Mouse (Mus musculus) testis, adult 2 months (tissue): ENCODE data around the gene Napsa. TPM values are rescaled to one million over a fixed set of nuclear protein-coding genes. Genes with fewer than 3 reads are reported as not detected.

ENCODE experiments used
- H3K27ac ChIP-seq: fragments of 200-500 bp; 2 replicates; pipeline ENCODE4 v1.5.1; 2012; ENCODE audit warnings: low read depth, low read length; ENCODE audit not compliant: control insufficient read depth, insufficient read depth
- H3K27me3 ChIP-seq: fragments of 200-500 bp; 2 replicates; pipeline ENCODE4 v1.6.1; 2012; ENCODE audit warnings: mild to moderate bottlenecking, low read length, moderate library complexity; ENCODE audit not compliant: control insufficient read depth, insufficient read depth
- H3K36me3 ChIP-seq: fragments of 200-500 bp; 2 replicates; pipeline ENCODE4 v1.6.1; 2012; ENCODE audit warnings: mild to moderate bottlenecking, low read length; ENCODE audit not compliant: control insufficient read depth, insufficient read depth
- H3K4me1 ChIP-seq: fragments of 200-500 bp; 2 replicates; pipeline ENCODE4 v1.6.1; 2012; ENCODE audit warnings: low read length; ENCODE audit not compliant: control insufficient read depth, insufficient read depth
- H3K4me3 ChIP-seq: fragments of 200-500 bp; 2 replicates; pipeline ENCODE4 v1.5.1; 2012; ENCODE audit warnings: low read depth, mild to moderate bottlenecking, low read length, moderate library complexity, mixed read lengths; ENCODE audit not compliant: control insufficient read depth
- CTCF ChIP-seq: fragments of 200-500 bp; IDR thresholded peaks from 2 replicates; pipeline ENCODE4 v1.5.1; 2012; ENCODE audit warnings: low read depth, mild to moderate bottlenecking, inconsistent platforms, low read length, moderate library complexity; ENCODE audit not compliant: control insufficient read depth, insufficient read depth, insufficient replicate concordance
- POLR2A ChIP-seq: fragments of 200-500 bp; IDR thresholded peaks from 2 replicates; pipeline ENCODE4 v1.6.1; 2012; ENCODE audit warnings: low read depth, mild to moderate bottlenecking, inconsistent platforms, low read length, moderate library complexity; ENCODE audit not compliant: control insufficient read depth
- polyA plus RNA-seq: library from polyadenylated mRNA; depleted of rRNA; stranded (reverse); fragments of >200 nt; gene quantifications from 2 replicates; pipeline ENCODE4 v1.2.3, GENCODE M21; 2012

The Napsa gene
- polyA plus RNA-seq, 1 experiment = 0.67 TPM

GRCm38 (mm10) chr7:44529518-44529917 is 42.7 kb upstream of the Napsa start:
- Histone ChIP-seq H3K4me3 (no peak overlapping the region), H3K36me3 (no peaks in the 10 kb centered on the region), H3K27me3 (no peaks in the 10 kb centered on the region), H3K27ac (no peak overlapping the region), H3K4me1 (peaks cover 17% of the 10 kb centered on the region)
- no peak for TF ChIP-seq CTCF
- TF ChIP-seq POLR2A = no peak

DNA sequence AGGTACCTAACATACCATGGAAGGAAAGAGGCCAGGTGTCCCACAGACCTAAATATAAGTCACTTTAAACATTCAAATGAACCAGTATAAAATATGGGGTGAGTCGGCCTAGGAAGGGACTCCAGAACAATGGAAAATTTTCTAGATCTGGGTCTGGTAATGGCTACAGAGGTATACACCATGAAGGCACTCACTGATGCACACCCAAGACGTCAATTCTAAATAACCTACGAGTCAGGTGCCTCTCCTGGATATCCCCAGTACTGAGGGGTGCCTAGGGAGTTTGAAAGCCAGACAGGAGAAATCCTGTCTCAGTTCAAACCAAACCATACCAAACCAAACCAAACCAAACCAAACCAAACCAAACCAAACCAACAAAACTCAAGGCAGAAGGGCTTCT is 41.7 kb upstream of the Napsa start:
- H3K27ac ChIP-seq = no peak overlapping the region
- peaks cover 13% of the 10 kb centered on the region for H3K4me1 ChIP-seq
- H3K36me3 ChIP-seq = no peaks in the 10 kb centered on the region
- H3K27me3 ChIP-seq = no peaks in the 10 kb centered on the region
- TF ChIP-seq POLR2A (no peak), CTCF (no peak)
- no peak overlapping the region for H3K4me3 ChIP-seq

DNA sequence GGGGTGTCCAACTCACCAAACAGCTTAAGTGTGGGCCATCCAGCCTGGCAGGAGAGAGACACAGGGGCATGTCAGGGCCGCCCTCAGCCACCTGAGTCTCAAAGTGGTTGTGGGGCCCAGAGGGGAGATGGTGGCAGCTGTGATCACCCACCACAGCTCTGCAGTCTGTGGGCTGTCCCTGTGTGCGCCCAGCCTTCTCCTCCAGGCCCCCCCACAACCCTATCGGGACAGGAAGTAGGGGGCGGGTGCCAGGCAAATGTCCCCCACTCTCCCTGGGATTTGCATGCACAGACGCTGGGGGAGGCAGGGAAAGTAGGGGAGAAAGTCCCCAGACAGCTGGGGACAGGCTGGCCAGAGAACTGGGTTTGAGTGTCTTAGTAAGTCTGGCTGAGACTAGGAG is 41.0 kb upstream of the Napsa start:
- H3K36me3 ChIP-seq = no peaks in the 10 kb centered on the region
- TF ChIP-seq POLR2A = no peak
- no peak for TF ChIP-seq CTCF
- no peak overlapping the region for H3K27ac ChIP-seq
- H3K27me3 ChIP-seq = no peaks in the 10 kb centered on the region
- no peak overlapping the region for H3K4me3 ChIP-seq
- H3K4me1 ChIP-seq = peaks cover 13% of the 10 kb centered on the region

DNA sequence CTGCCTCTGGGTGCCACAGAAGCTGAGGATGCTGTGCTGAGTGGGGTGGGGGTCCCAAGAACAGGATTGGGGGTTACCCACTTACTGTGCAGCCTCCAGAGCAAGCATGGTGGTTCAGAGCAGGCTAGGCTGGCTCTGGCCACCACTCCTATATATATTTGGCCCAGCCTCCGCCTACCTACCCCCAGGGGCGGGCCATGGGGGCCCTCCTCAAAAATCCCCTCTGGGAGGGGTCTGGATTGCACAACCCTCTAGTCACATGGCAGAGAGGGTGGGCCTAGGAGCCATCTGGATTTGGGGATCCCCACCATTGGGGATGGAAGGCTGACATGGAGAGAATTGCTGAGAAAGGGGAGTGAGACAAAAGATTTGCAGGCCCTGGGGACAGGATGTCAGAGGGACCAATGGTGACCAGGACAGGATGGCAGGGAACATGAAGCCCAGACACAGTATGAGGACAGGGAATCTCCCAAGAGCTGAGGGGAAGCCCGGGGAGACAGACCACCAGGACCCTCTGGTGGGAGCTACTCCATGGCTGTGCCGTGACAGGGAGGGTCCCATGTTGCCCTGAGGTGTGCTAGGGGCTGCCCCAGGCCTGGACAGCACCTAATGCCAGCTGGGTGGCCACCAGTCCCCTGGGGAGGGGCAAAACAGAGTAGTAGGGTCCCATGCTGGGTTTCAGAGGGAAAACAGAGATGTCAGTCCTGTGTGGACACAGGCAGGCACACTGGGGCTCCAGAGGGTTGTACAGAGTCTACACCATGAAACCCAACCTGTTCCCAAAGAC is 40.0 kb upstream of the Napsa start, which contains the start of gene Spib:
Gene Spib (minus strand): TSS at position 126 of the 787 bp plus-strand sequence.
- TF ChIP-seq CTCF = no peak
- no peak for TF ChIP-seq POLR2A
- no peaks in the 10 kb centered on the region for H3K27me3 ChIP-seq
- H3K4me1 ChIP-seq = peaks cover 10% of the 10 kb centered on the region
- H3K36me3 ChIP-seq = no peaks in the 10 kb centered on the region
- H3K4me3 ChIP-seq = no peak within 1 kb of the TSS
- H3K27ac ChIP-seq = no peak within 1 kb of the TSS

GRCm38 (mm10) chr7:44532918-44533745 is 39.0 kb upstream of the Napsa start:
- H3K36me3 ChIP-seq = no peaks in the 10 kb centered on the region
- H3K4me3 ChIP-seq = no peak overlapping the region
- TF ChIP-seq POLR2A = no peak
- no peak for TF ChIP-seq CTCF
- H3K27ac ChIP-seq = no peak overlapping the region
- no peaks in the 10 kb centered on the region for H3K27me3 ChIP-seq
- peaks cover 2% of the 10 kb centered on the region for H3K4me1 ChIP-seq

GRCm38 (mm10) chr7:44533746-44534045 is 38.5 kb upstream of the Napsa start:
- Histone ChIP-seq H3K36me3 (no peaks in the 10 kb centered on the region), H3K4me1 (peaks cover 2% of the 10 kb centered on the region; the same call in 1 of the 2 replicates), H3K27ac (no peak overlapping the region), H3K27me3 (no peaks in the 10 kb centered on the region), H3K4me3 (no peak overlapping the region)
- TF ChIP-seq CTCF (no peak), POLR2A (no peak)

- Histone ChIP-seq H3K27ac (no peak overlapping the region), H3K4me1 (peaks cover 2% of the 10 kb centered on the region; the same call in 1 of the 2 replicates), H3K27me3 (no peaks in the 10 kb centered on the region), H3K36me3 (no peaks in the 10 kb centered on the region), H3K4me3 (no peak overlapping the region)
- TF ChIP-seq CTCF = no peak
- no peak for TF ChIP-seq POLR2A
Observed at GRCm38 (mm10) chr7:44534242-44534641, 37.9 kb upstream of the Napsa start.
